Mouse (Mus musculus) stomach, postnatal 0 days (tissue): Measurements from ENCODE around the gene Trub1. TPM values are rescaled to one million over a fixed set of nuclear protein-coding genes. Genes with fewer than 3 reads are reported as not detected.

Experiments used
- ATAC-seq: fragments of 200-750 bp; cut with Nextera tagmentation; 2 replicates; pipeline ENCODE4 v1.8.0; 2017; ENCODE audit not compliant: low FRiP score, low TSS enrichment
- DNase-seq: peaks from one replicate; pipeline ENCODE4 v3.0.0-alpha.2; 2016; ENCODE audit warnings: low spot score
- H3K27ac ChIP-seq: fragments of 300-500 bp; sonication (generic); replicated peaks from 2 replicates; pipeline ENCODE4 v1.5.1; 2014; ENCODE audit warnings: mild to moderate bottlenecking, control low read depth
- H3K27me3 ChIP-seq: fragments of 300-500 bp; sonication (generic); 2 replicates; pipeline ENCODE4 v1.6.1; 2014; ENCODE audit warnings: low read length; ENCODE audit not compliant: control insufficient read depth, insufficient read depth
- H3K36me3 ChIP-seq: fragments of 300-500 bp; sonication (generic); 2 replicates; pipeline ENCODE4 v1.6.1; 2014; ENCODE audit warnings: low read length, mixed read lengths; ENCODE audit not compliant: control insufficient read depth, insufficient read depth
- H3K4me1 ChIP-seq: fragments of 300-500 bp; sonication (generic); replicated peaks from 2 replicates; pipeline ENCODE4 v1.6.1; 2014; ENCODE audit warnings: antibody characterized with exemption; ENCODE audit not compliant: control insufficient read depth, insufficient read depth
- H3K4me2 ChIP-seq: fragments of 300-500 bp; sonication (generic); replicated peaks from 2 replicates; pipeline ENCODE4 v1.6.1; 2014; ENCODE audit warnings: low read depth, mild to moderate bottlenecking, control low read depth, moderate library complexity
- H3K4me3 ChIP-seq: fragments of 300-500 bp; sonication (generic); 2 replicates; pipeline ENCODE4 v1.5.1; 2014; ENCODE audit warnings: low read depth, low read length, control low read depth
- H3K9ac ChIP-seq: fragments of 300-500 bp; sonication (generic); 2 replicates; pipeline ENCODE4 v1.6.1; 2014; ENCODE audit warnings: mild to moderate bottlenecking, low read length, control low read depth, mixed read lengths
- H3K9me3 ChIP-seq: fragments of 300-500 bp; sonication (generic); 2 replicates; pipeline ENCODE4 v1.6.1; 2016; ENCODE audit warnings: low read length; ENCODE audit not compliant: control insufficient read depth
- CTCF ChIP-seq: IDR thresholded peaks from 2 replicates; pipeline ENCODE4 v1.5.1; 2016; ENCODE audit warnings: antibody characterized with exemption, low read depth, mild to moderate bottlenecking, moderate library complexity
- EP300 ChIP-seq: optimal IDR thresholded peaks from 2 replicates; pipeline ENCODE3; 2016; ENCODE audit warnings: antibody characterized with exemption
- whole genome bisulfite sequencing: fragments of 180-500 bp; shearing (Covaris S2); extraction: QIAGEN DNeasy Blood & Tissue Kit; methylation state at CpG from one replicate; pipeline ENCODE4 v1.1.7; 2014; 5-methylcytosine and 5-hydroxymethylcytosine counted together
- polyA plus RNA-seq: library from polyadenylated mRNA; unstranded; fragments of >200 nt; fragmentation: Nextera tagmentation; extraction: Ambion mirVana; gene quantifications from 2 replicates; pipeline ENCODE4 v1.2.1, GENCODE M21; 2015

The Trub1 gene
- polyA plus RNA-seq, 1 experiment from 2014 or later, result 15.1 TPM

DNA sequence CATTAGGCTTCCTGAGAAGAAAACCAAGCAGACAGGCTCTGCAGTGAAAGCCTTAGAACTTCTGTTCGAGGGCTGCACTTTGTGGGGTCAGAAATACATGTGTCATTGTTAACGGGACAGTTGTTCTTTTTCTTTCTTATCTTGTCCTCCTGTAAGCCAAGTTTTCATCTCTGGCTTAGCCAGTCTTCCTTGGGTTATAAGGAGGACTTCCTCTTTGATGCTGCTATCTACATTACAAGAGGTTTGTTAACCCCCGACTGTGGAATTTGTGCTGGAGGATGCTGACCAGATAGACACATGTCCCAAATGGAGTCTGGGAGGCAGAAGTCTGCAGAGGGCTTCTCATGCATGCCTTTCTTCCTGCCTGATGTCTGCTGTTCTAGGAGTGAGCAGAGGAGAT lies 39.5 kb upstream of the Trub1 start:
- WGBS, result 65% methylated on average over 3 of the region's 3 CpGs
- DNase-seq (no peak), ATAC-seq (no peak)
- Histone ChIP-seq H3K4me1 (no peaks in the 10 kb centered on the region), H3K4me3 (no peak overlapping the region), H3K9ac (no peak overlapping the region), H3K27ac (no peak overlapping the region), H3K9me3 (no peaks in the 10 kb centered on the region), H3K27me3 (no peaks in the 10 kb centered on the region), H3K4me2 (no peak overlapping the region), H3K36me3 (no peaks in the 10 kb centered on the region)
- no peak for TF ChIP-seq CTCF
- no peak for TF ChIP-seq EP300

DNA sequence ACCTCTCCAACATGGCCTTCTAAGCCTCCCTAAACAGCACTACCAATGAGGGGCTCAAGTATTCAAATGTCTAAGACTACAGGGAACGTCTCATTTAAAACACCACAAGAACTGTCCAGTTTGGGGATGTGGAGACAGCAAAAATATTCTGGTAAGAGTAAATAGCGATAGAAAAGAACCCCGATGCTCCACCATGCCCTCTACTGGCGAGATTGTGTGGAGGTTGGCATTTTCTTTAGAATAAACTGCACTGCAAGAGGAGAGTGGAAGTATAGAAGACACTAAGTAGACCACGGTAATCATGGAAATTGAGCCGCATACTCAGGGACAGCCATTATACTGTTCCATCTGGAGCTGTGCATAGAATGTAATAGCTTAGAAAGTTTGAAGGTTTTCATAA lies 38.8 kb upstream of the Trub1 start:
- no peak for DNase-seq
- TF ChIP-seq CTCF (peak; percentile 51), EP300 (no peak)
- H3K4me2 ChIP-seq, result no peak overlapping the region
- no peak overlapping the region for H3K27ac ChIP-seq
- no peaks in the 10 kb centered on the region for H3K27me3 ChIP-seq
- no peak for ATAC-seq
- no peaks in the 10 kb centered on the region for H3K9me3 ChIP-seq
- no peak overlapping the region for H3K9ac ChIP-seq
- H3K4me1 ChIP-seq, result no peaks in the 10 kb centered on the region
- no peaks in the 10 kb centered on the region for H3K36me3 ChIP-seq
- no peak overlapping the region for H3K4me3 ChIP-seq
- 85% methylated on average over 6 of the region's 6 CpGs for WGBS

DNA sequence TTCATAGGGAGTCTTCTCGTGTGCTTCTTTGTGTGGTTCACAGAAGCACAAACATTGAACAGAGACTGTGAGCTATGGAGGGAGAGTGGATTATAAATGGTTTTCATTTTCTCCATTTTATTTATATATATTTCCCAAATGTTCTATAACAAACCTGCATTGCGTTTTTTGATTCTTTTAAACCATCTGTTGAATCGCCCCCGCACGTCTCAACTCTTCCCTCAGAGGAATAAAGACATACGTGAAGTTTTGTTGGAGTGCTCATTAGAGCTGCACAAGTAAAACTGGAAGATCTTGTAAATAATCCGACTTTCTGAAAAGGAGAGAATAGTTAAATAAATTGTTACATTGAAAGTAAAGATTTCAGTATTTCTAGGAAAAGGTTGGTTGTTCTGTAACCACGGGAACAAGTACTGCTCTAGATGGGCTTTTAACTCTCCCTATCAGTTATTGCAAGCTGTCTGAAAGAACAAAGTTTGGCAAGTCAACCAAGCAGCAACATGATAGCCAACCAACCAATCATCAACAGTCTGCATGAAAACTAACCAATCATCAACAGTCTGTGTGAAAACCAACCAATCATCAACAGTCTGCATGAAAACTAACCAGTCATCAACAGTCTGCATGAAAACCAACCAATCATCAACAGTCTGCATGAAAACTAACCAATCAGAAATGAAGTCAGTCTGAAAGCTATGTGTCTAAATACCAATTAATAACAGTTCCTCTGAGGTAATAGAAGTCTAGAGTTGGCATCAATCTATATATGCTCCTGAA lies 37.5 kb upstream of the Trub1 start:
- Histone ChIP-seq H3K36me3 (no peaks in the 10 kb centered on the region), H3K27me3 (no peaks in the 10 kb centered on the region), H3K9me3 (no peaks in the 10 kb centered on the region), H3K4me2 (no peak overlapping the region), H3K27ac (no peak overlapping the region), H3K4me1 (no peaks in the 10 kb centered on the region), H3K9ac (no peak overlapping the region), H3K4me3 (no peak overlapping the region)
- DNase-seq, result no peak
- ATAC-seq, result no peak
- 69% methylated on average over 8 of the region's 8 CpGs for WGBS
- no peak for TF ChIP-seq CTCF
- TF ChIP-seq EP300, result no peak

DNA sequence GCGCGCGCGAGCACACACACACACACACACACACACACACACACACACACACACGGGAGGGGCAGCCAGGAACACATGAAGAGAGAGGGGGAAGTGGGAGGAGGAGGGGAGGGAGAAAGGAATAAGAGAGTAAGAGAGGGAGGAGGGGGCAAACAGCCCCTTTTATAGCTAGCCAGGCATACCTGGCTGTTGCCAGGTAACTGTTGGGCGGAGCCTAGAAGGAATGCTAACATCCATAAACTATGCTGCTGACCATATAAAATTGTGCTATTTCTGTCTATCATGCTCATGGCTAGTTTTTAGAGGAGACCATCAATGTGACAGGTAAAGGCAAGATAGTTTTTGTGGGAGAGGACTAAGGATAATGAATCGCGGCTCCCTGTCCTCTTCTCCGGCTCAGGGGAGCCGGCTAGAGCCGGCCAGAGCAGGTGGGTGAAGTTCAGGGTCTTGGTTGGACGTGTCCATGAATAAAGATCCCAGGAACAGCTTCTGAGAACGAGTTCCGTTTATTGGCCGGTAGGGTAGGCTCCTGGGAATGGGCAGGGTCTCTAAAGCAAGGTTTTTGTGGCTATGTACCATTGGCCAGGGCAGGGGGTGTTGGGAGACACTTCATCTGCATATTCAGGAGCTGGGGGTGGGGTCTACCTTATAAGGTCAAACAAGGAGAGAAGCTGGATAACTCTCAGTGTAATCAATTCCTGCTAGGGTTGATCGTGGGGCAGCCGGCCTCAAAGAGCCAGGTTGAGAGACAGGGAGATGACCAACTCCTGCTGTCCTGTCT lies 34.7 kb upstream of the Trub1 start:
- no peak overlapping the region for H3K27ac ChIP-seq
- WGBS, result 27% methylated on average over 17 of the region's 17 CpGs
- H3K4me1 ChIP-seq, result no peaks in the 10 kb centered on the region
- no peak overlapping the region for H3K4me2 ChIP-seq
- DNase-seq (no peak), ATAC-seq (no peak)
- no peaks in the 10 kb centered on the region for H3K27me3 ChIP-seq
- H3K36me3 ChIP-seq, result no peaks in the 10 kb centered on the region
- no peak overlapping the region for H3K4me3 ChIP-seq
- H3K9me3 ChIP-seq, result no peaks in the 10 kb centered on the region
- TF ChIP-seq EP300, result no peak
- no peak for TF ChIP-seq CTCF
- no peak overlapping the region for H3K9ac ChIP-seq

DNA sequence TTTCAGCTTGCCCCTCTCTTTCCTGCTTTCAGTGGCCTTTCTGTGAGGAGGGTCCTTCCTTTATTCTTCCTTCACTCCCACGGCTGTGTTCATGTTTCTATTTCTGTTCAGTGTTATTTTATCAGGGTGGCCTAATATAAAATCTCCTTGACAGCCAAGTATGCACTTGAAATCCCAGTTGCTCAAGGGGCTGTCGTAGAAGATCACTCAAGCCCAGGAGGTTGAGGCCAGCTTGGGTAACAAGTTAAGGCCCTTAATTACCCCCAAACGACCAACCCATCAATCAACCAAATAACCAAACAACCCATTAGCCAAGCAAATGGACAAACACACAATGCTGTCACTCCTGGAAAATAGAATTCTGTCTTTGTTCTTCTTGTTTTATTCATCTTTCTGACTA lies 29.3 kb upstream of the Trub1 start:
- Histone ChIP-seq H3K9me3 (no peaks in the 10 kb centered on the region), H3K4me3 (no peak overlapping the region), H3K4me1 (no peaks in the 10 kb centered on the region), H3K27ac (no peak overlapping the region), H3K4me2 (no peak overlapping the region), H3K27me3 (no peaks in the 10 kb centered on the region), H3K9ac (no peak overlapping the region), H3K36me3 (no peaks in the 10 kb centered on the region)
- no peak for TF ChIP-seq EP300
- no peak for TF ChIP-seq CTCF
- 32% methylated on average over 3 of the region's 3 CpGs for WGBS
- no peak for DNase-seq
- no peak for ATAC-seq

DNA sequence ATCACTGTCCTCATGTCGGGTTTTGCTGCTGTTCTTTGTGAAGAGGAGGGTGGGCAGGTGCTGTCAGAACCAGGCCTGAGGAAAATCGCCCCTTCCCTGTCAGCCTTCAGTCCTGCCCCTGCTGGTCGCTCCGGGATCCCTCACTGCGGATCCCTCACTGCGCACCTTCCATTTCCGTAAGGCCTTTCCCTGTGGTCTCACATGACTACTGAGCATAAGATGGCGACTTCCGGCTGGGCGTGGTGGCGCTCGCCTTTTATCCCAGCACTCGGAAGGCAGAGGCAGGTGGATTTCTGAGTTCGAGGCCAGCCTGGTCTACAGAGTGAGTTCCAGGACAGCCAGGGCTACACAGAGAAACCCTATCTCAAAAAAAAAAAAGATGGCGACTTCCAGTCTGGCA lies 27.4 kb upstream of the Trub1 start:
- DNase-seq (no peak), ATAC-seq (no peak)
- WGBS, result 96% methylated on average over 15 of the region's 15 CpGs
- Histone ChIP-seq H3K27ac (no peak overlapping the region), H3K4me3 (no peak overlapping the region), H3K9me3 (no peaks in the 10 kb centered on the region), H3K4me1 (no peaks in the 10 kb centered on the region), H3K9ac (no peak overlapping the region), H3K36me3 (no peaks in the 10 kb centered on the region), H3K27me3 (no peaks in the 10 kb centered on the region), H3K4me2 (no peak overlapping the region)
- no peak for TF ChIP-seq EP300
- TF ChIP-seq CTCF, result no peak
